Mouse (Mus musculus): ENCODE data around the gene Camkk1.

DNA sequence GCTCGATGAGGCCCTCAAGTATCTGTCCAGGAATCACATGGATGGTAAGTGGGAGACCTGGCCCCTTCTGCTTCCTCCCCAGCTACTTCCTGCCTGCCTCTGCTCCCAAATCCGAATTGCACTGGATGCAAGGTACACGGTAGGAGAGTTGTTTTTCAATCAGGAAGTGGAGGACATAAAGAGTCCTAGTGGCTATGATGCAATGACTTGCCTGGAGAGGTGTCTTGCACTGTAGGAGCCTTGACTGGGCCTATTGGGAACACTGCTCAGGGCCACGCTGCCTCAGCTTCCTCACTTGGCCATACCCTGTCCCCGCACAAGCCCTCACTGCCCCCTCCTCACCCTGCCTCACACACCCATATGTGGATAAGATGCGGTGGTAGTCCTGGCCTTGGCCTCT is 29.8 kb upstream of the Camkk1 start:
- no peak for TF ChIP-seq CTCF (IDR thresholded peaks at IDR 0.05; ENCODE audit: borderline replicate concordance, extremely low read depth, insufficient read depth, insufficient read length)
- no peak for TF ChIP-seq POLR2A (IDR thresholded peaks at IDR 0.05; ENCODE audit: borderline replicate concordance, extremely low read depth, insufficient read depth, insufficient read length, poor library complexity, severe bottlenecking)

Data from brain, embryonic 14.5 days (tissue).